Mouse (Mus musculus) gastrocnemius, postnatal 25 days (tissue): ENCODE data around the gene Cmtm5. TPM values are rescaled to one million over a fixed set of nuclear protein-coding genes. Genes with fewer than 3 reads are reported as not detected.
"Not testable (repeated sequence)": the region's sequence is repeated elsewhere in the genome, so short reads cannot be mapped to it uniquely, and the experiment has no call there.

Source experiments
- DNase-seq: peaks from one replicate; pipeline ENCODE4 v3.0.0; 2022
- microRNA-seq, 2 experiments: library from miRNA; unstranded; fragments of <30 nt; microRNA quantifications; one replicate each; pipeline ENCODE4 v1.2.0; 2021; ENCODE audit warnings: borderline replicate concordance in 2 of 2
- total RNA-seq, 2 experiments: library from RNA; stranded (reverse); gene quantifications; 1 replicate in 1 of 2; 2 replicates in 1 of 2; pipeline ENCODE4 v1.2.3; 2021

Gene Cmtm5
- total RNA-seq, 2 experiments from 2014 or later: 0.51 to 0.70 TPM

- no peak for DNase-seq
These were observed 23.1 kb downstream of the Cmtm5 start for GRCm38 (mm10) chr14:54959197-54959596.

- not testable (repeated sequence) for DNase-seq
These were observed 24.0 kb downstream of the Cmtm5 start for GRCm38 (mm10) chr14:54959853-54960613.

DNA sequence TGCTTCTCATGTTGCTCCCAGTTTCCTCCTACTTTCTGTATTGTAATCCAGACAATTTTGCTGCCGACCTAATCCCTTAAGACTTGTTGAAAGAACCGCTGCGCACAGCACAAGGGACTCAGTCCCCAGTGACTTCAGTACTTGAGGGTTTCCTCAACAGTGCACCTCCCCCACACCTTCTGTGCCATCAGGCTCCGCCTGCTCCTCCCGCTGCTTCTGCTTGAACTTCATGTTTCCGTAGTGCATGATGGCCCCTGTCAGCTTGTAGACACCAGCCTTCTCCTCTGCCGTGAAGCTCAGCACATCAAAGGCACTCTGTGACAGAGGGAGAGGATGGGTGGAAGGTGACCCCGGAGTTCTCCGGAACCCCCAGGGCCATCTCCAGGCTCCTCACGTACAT is 24.7 kb downstream of the Cmtm5 start:
- DNase-seq: no peak

- DNase-seq: no peak
These were observed 25.4 kb downstream of the Cmtm5 start for GRCm38 (mm10) chr14:54961487-54961886.

- no peak for DNase-seq
These were observed 26.7 kb downstream of the Cmtm5 start for GRCm38 (mm10) chr14:54962714-54963113.

DNA sequence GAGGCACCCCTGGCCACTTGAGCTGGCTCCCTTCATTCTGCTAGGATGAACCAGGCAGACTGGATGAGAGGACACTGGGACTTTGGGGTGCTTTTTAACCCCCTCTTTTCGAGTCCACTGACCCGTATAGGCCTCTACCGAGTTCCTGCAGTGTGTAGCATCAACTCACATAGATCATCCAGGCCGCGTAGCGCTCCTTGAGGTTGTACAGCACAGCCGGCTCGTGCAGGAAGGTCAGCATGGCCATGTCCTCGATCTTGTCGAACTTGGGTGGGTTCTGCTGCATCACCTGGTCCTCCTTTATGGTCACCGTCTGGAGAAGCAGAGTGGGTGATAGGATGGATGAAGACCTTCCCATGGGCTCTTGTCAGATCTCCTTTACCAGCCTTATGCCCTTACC is 27.7 kb downstream of the Cmtm5 start:
- no peak for DNase-seq

- no peak for DNase-seq
These were observed 29.0 kb downstream of the Cmtm5 start for GRCm38 (mm10) chr14:54965044-54965443.

DNA sequence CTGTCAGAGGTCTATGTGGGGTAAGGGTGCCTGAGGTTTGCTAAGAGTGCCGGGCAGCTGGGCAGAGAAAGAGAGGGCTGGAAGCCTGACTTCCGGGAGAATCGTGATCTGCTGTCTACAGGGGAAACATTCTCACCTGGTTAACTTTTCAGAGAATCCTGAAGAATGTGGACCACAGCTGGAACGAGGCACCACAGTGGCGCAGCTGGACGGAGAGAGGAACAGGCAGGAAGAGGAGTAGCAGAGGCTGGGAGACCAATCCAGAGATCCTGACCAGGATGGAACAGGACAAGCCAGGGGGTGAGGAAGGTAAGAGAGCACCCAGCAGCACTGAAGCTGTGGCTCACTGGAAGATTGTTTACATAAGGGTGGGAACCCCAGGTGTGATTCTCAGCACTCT is 29.6 kb downstream of the Cmtm5 start:
- DNase-seq: no peak

- DNase-seq: no peak
These were observed 30.4 kb downstream of the Cmtm5 start, which contains the start of gene Myh6 for GRCm38 (mm10) chr14:54966320-54966977. Myh6 (minus strand) TSS chr14:54966927.

DNA sequence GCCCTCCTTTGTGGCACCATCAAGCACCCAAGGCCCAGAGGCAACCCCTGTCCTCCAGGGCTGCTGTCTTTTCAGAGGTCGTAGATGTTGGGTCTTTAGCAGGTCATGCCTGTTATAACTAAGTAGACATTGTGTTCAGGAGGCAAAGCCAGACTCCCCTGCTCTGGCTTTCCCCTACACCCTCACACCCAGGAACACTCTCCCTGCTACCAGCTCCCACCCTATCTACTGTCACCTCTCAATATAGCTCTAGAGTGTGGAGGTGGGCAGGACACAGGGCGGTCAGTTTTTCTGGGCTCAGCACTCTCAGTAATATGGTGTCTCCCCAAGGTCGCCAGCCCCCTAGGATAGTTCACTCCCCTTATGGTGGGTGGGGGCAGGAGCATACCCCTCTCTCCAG is 31.8 kb downstream of the Cmtm5 start:
- DNase-seq: no peak

DNA sequence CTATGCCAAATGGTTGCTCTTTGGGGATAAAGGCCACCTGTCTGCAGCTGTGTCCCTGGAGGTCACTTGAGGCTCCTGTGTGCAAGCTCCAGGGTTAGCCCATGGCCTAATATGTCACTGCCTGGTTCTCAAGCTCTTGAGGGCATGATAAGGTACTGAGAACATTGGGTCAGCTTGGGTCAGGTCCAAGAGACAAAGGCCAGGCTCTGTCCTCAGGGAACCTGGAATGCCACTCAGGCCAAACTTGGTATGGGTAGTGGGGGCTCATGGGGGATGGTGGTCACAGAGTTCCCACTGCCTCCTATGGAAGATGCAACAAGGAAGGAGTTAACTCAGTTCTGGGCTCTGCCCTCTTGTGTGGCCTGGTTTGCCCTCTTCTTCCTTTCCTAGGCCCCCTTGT is 32.3 kb downstream of the Cmtm5 start:
- no peak for DNase-seq

DNA sequence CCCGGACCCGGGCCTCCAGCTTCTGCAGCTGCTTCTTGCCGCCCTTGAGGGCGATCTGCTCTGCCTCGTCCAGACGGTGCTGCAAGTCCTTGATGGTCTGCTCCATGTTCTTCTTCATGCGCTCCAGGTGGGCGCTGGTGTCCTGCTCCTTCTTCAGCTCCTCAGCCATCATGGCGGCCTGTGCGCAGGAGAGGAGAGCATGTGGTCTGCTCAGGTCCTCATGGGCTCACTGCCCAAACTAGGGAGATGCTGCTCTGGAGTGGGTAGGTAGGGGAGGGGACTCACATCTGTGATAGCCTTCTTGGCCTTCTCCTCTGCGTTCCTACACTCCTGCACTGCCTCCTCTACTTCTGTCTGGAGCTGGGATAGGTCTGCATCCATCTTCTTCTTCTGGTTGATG is 36.7 kb downstream of the Cmtm5 start:
- not testable (repeated sequence) for DNase-seq

DNA sequence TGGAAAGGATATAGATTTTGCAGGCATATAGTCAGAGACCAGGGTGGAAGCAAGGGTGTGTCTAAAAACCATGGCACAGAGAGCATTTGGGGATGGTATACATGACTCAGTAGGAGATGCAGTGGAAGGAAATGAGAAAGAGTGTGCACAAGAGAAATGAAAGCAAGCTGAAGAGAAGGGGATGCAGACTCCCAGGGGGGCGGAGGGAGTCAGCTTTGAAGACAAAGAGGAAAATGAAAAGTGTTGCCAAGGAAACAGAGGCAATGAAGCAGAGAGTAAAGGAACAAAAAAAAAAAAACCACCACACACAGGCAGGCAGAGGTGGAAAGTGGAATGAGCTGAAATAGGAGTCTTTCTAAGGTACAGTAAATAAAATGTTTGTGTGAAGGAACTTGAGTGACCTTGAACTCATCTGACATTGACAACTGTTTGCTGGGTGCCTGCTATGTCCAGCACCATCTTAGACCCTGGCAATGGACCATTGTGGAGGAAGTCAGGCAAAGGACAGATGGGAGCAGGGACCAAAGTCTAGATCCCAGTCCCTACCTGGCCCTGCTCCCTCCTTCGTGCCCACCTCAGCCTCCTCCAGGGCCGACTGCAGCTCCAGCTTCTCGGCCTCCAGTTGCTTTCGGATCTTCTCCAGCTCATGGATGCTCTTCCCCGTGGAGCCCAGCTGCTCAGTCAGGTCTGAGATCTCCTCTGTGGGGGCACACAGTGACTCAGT is 38.2 kb downstream of the Cmtm5 start:
- no peak for DNase-seq

DNA sequence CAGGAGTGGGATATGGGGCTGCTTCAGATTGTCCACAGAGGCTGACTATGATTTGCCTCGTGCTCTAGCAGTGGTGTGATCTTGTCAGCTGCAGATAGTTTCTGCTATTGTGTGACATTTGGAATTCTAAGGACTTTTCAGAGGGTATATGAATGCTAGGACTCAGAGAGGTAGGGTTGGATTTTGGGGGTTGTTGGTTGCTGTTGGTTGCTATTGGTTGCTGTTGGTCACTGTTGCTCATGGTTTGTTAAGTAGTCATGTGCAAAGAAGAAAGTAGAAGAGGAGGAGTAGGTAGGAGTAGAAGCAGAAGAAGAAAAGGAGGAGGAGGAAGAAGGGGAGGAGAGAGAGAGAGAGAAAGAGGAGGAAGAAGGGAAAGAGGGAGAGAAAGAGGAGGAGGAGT is 40.6 kb downstream of the Cmtm5 start, which contains the start of gene Gm17428:
TSS of gene Gm17428 (plus strand) at position 301 of the 400 bp plus-strand sequence.
- no peak for DNase-seq

DNA sequence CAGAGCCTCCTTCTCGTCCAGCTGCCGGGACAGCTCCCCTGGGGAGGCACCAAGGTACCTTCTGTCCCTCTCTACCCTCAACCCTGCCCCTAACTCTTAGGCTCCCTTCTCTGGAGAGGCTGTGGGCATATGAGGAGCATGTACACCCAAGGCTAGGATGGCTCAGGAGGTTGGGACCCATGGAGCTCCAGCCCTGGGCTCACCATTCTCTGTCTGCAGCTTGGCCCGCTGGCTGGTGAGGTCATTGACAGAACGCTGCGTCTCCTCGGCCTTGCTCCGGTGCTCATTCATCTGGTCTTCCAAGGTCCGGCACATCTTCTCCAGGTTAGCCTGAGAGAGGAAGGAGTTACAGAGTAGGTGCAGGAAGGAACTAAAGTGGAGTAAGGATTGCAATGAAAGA is 42.6 kb downstream of the Cmtm5 start:
- DNase-seq: no peak

GRCm38 (mm10) chr14:54981934-54982333 is 45.9 kb downstream of the Cmtm5 start:
- no peak for DNase-seq

DNA sequence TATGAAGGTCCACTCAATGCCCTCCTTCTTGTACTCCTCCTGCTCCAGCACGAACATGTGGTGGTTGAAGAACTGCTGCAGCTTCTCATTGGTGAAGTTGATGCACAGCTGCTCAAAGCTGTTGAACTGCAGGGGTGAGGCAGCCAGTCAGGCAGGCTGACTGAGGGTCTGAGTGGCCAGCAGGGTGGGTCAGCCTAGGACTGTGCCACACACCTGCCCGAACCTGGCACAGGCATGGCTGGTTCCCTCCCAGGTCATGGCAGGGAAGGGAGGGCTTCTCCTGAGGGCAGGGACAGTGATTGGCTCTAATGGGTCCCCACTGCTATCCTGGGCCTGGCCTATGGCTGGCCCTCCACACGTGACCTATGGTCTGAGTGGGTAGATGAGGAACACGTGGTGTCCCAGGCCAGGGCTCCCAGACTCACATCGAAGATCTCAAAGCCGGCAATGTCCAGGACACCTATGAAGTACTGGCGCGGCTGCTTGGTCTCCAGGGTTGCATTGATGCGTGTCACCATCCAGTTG is 52.4 kb downstream of the Cmtm5 start:
- not testable (repeated sequence) for DNase-seq

Small RNA genes lying within 50 kb of the gene (microRNA-seq; reads per million reads assigned to microRNA genes)
- 6.6 to 27.0 reads per million in 2 experiments for gene Mir208a
- gene Mir208b: 334 to 1,429 reads per million in 2 experiments

Other genes starting within 250 kb of the Cmtm5 start
- 10 to 100 TPM; 61.2 to 78.1 TPM for gene Acin1, start 249.3 kb upstream of the Cmtm5 start, total RNA-seq
- not detected for gene Gm29776, start 237.4 kb upstream of the Cmtm5 start, total RNA-seq
- not detected for gene Cebpe, start 224.1 kb upstream of the Cmtm5 start, total RNA-seq
- 10 to 100 TPM; 12.3 to 13.0 TPM for gene Slc7a8, start 154.3 kb upstream of the Cmtm5 start, total RNA-seq
- 1 to 10 TPM; 1.3 to 2.0 TPM for gene Rnf212b, start 122.1 kb upstream of the Cmtm5 start, total RNA-seq
- 1 to 10 TPM; 3.3 to 4.5 TPM for gene Homez, start 65.3 kb upstream of the Cmtm5 start, total RNA-seq
- gene Ppp1r3e, start 58.7 kb upstream of the Cmtm5 start, total RNA-seq: 1 to 10 TPM; 3.0 to 3.5 TPM
- gene Bcl2l2, start 52.9 kb upstream of the Cmtm5 start, total RNA-seq: 10 to 100 TPM; 21.6 to 24.4 TPM
- 1 to 10 TPM; 1.3 to 2.3 TPM for gene Gm20521, start 52.8 kb upstream of the Cmtm5 start, total RNA-seq
- 10 to 100 TPM; 47.1 to 52.7 TPM for gene Pabpn1, start 43.8 kb upstream of the Cmtm5 start, total RNA-seq
- gene Slc22a17, start 23.1 kb upstream of the Cmtm5 start, total RNA-seq: 1 to 10 TPM; 2.4 to 2.5 TPM
- gene Efs, start 10.1 kb upstream of the Cmtm5 start, total RNA-seq: 1 to 10 TPM; 2.6 to 3.7 TPM
- gene Il25, start 3.6 kb upstream of the Cmtm5 start, total RNA-seq: not detected
- 100 to 1,000 TPM in 1 of 2 experiments, 10 to 100 TPM in 1; 42.1 to 200 TPM for gene Myh6, start 30.7 kb downstream of the Cmtm5 start, total RNA-seq
- gene Gm17428, start 40.7 kb downstream of the Cmtm5 start, total RNA-seq: not detected
- 1,000 to 10,000 TPM in 1 of 2 experiments, 100 to 1,000 TPM in 1; 192 to 1,011 TPM for gene Myh7, start 58.4 kb downstream of the Cmtm5 start, total RNA-seq
- gene Ngdn, start 79.2 kb downstream of the Cmtm5 start, total RNA-seq: 10 to 100 TPM; 15.7 to 17.0 TPM
- gene Zfhx2, start 156.1 kb downstream of the Cmtm5 start, total RNA-seq: 1 to 10 TPM; 3.5 to 3.7 TPM
- 10 to 100 TPM; 10.5 to 11.1 TPM for gene Thtpa, start 158.5 kb downstream of the Cmtm5 start, total RNA-seq
- 1 to 10 TPM; 4.8 to 5.7 TPM for gene Ap1g2, start 170.3 kb downstream of the Cmtm5 start, total RNA-seq
- under 1 TPM; 0.28 to 0.35 TPM for gene Jph4, start 180.7 kb downstream of the Cmtm5 start, total RNA-seq